In genomic region chr19:8944062-8944461, GRCm38 (mm10) we compare ENCODE assay signal across 8 mouse cellular contexts. TPM values are rescaled to one million over a fixed set of nuclear protein-coding genes. Genes with fewer than 3 reads are reported as not detected.
A peak's percentile ranks its signal among the peaks of the same experiment; 100 is the strongest.
DNase-seq lines count a peak whose midpoint lies in the region; ATAC-seq and TF ChIP-seq lines count a peak whose summit lies in the region.

No protein-coding gene starts in this region.

- H3K4me3 ChIP-seq in heart, embryonic 11.5 days (ENCODE audit: low read depth, low read length) = peak overlapping the region; percentile 15
- H3K4me3 ChIP-seq in heart, adult 2 months = no peak overlapping the region
- H3K4me3 ChIP-seq in CH12.LX (replicated peaks in 1 of 3; ENCODE audit: low read depth in 2 of 3, low read length in 2 of 3, poor library complexity in 1 of 3) = peak overlapping the region in 2 of 3 experiments; percentile 17 to 23
- H3K4me3 ChIP-seq in forebrain, embryonic 13.5 days = peak overlapping the region; percentile 85
- H3K4me3 ChIP-seq in liver, embryonic 15.5 days (replicated peaks) = peak overlapping the region; percentile 81

- no peaks in the 10 kb centered on the region for H3K27me3 ChIP-seq in heart, embryonic 11.5 days (ENCODE audit: control insufficient read depth, insufficient read depth, low read length)
- no peaks in the 10 kb centered on the region for H3K27me3 ChIP-seq in heart, adult 2 months (ENCODE audit: control insufficient read depth, insufficient read depth, low read length)
- H3K27me3 ChIP-seq in CH12.LX (replicated peaks) = no peaks in the 10 kb centered on the region
- H3K27me3 ChIP-seq in forebrain, embryonic 13.5 days = no peaks in the 10 kb centered on the region
- no peaks in the 10 kb centered on the region for H3K27me3 ChIP-seq in liver, embryonic 15.5 days

- H3K9me3 ChIP-seq in heart, embryonic 11.5 days (replicated peaks; ENCODE audit: control insufficient read depth, low read length) = no peaks in the 10 kb centered on the region
- no peaks in the 10 kb centered on the region for H3K9me3 ChIP-seq in CH12.LX (replicated peaks; ENCODE audit: low read length)
- H3K9me3 ChIP-seq in forebrain, embryonic 13.5 days (replicated peaks) = no peaks in the 10 kb centered on the region
- no peaks in the 10 kb centered on the region for H3K9me3 ChIP-seq in liver, embryonic 15.5 days (replicated peaks)

- in situ Hi-C loops in CH12.LX (cut with MboI; ENCODE audit: low pct_ligation_motif_present, low pct_unique_long_range_greater_than_20kb, low sequenced_read_pairs) = no loop called here

- H3K36me3 ChIP-seq in heart, embryonic 11.5 days (ENCODE audit: control insufficient read depth, insufficient read depth, low read length) = peaks cover 25% of the 10 kb centered on the region
- peaks cover 11% of the 10 kb centered on the region for H3K36me3 ChIP-seq in heart, adult 2 months (ENCODE audit: control insufficient read depth, insufficient read depth, low read length)
- peaks cover 61 to 76% of the 10 kb centered on the region in 2 experiments for H3K36me3 ChIP-seq in CH12.LX (replicated peaks in 1 of 2; ENCODE audit: control insufficient read depth in 1 of 2, insufficient read depth in 1 of 2, low read length in 1 of 2)
- peaks cover 51% of the 10 kb centered on the region for H3K36me3 ChIP-seq in forebrain, embryonic 13.5 days (ENCODE audit: poor library complexity, severe bottlenecking)
- H3K36me3 ChIP-seq in liver, embryonic 15.5 days (replicated peaks) = peaks cover 66% of the 10 kb centered on the region

- dilution Hi-C loops in CH12.LX (cut with MboI; ENCODE audit: extremely low pct_ligation_motif_present, extremely low pct_unique_long_range_greater_than_20kb, low sequenced_read_pairs) = no loop called here

- TF ChIP-seq EP300 in heart, adult 2 months (IDR thresholded peaks at IDR 0.05; ENCODE audit: insufficient read depth, low read depth, low read length) = no peak
- TF ChIP-seq EP300 in CH12.LX (IDR thresholded peaks at IDR 0.05; ENCODE audit: low read length) = no peak

- TF ChIP-seq RAD21 in CH12.LX (IDR thresholded peaks at IDR 0.05; ENCODE audit: low read depth, low read length) = no peak

- 0 out of 2 replicates have a peak, but pooled peaks cover 2% of the 10 kb centered on the region for H3K79me2 ChIP-seq in heart, adult 2 months (replicated peaks; ENCODE audit: control insufficient read depth, insufficient read depth, low read length)
- peaks cover 42% of the 10 kb centered on the region for H3K79me2 ChIP-seq in CH12.LX (replicated peaks; ENCODE audit: control insufficient read depth, extremely low read depth, insufficient read depth, poor library complexity, severe bottlenecking)

- 42% methylated on average over 5 of the region's 5 CpGs for WGBS in heart, embryonic 11.5 days (ENCODE audit: insufficient replicate concordance)
- WGBS in heart, adult 2 months = 19% methylated on average over 5 of the region's 5 CpGs
- 65% methylated on average over 5 of the region's 5 CpGs for WGBS in forebrain, embryonic 13.5 days
- 10% methylated on average over 5 of the region's 5 CpGs for WGBS in liver, embryonic 15.5 days (ENCODE audit: insufficient replicate concordance)

- peak overlapping the region; percentile 83 for H3K4me2 ChIP-seq in heart, embryonic 11.5 days
- peak overlapping the region; percentile 91 for H3K4me2 ChIP-seq in CH12.LX (ENCODE audit: insufficient read depth, low read depth, poor library complexity, severe bottlenecking)
- peak overlapping the region; percentile 72 for H3K4me2 ChIP-seq in forebrain, embryonic 13.5 days
- H3K4me2 ChIP-seq in liver, embryonic 15.5 days = peak overlapping the region; percentile 85

- peaks cover 19% of the 10 kb centered on the region for H3K4me1 ChIP-seq in heart, embryonic 11.5 days (ENCODE audit: control insufficient read depth, insufficient read depth, low read length)
- H3K4me1 ChIP-seq in heart, adult 2 months (ENCODE audit: control insufficient read depth, insufficient read depth, low read length) = peaks cover 6% of the 10 kb centered on the region
- H3K4me1 ChIP-seq in CH12.LX (ENCODE audit: control insufficient read depth in 1 of 2, insufficient read depth in 2 of 2) = peaks cover 16 to 40% of the 10 kb centered on the region in 2 experiments
- H3K4me1 ChIP-seq in forebrain, embryonic 13.5 days = peaks cover 35% of the 10 kb centered on the region
- H3K4me1 ChIP-seq in liver, embryonic 15.5 days (replicated peaks) = peaks cover 73% of the 10 kb centered on the region

- TF ChIP-seq CTCF in heart, adult 2 months (IDR thresholded peaks at IDR 0.05) = no peak
- TF ChIP-seq CTCF in CH12.LX (conservative IDR thresholded peaks at IDR 0.05 in 1 of 2, IDR thresholded peaks at IDR 0.05 in 1 of 2; ENCODE audit: low read depth in 2 of 2, low read length in 2 of 2) = no peak

- no peak overlapping the region for H3K27ac ChIP-seq in heart, embryonic 11.5 days (ENCODE audit: low read depth, low read length)
- H3K27ac ChIP-seq in heart, adult 2 months = no peak overlapping the region
- H3K27ac ChIP-seq in CH12.LX (ENCODE audit: insufficient read depth, low read depth) = no peak overlapping the region
- peak overlapping the region; percentile 25 for H3K27ac ChIP-seq in forebrain, embryonic 13.5 days
- peak overlapping the region; percentile 97 for H3K27ac ChIP-seq in liver, embryonic 15.5 days (replicated peaks)

- intact Hi-C loops in heart, adult 2 months (cut with DNase I) = no loop called here

- 0 out of 2 replicates have a peak overlapping the region, but pooled peaks have one; percentile 36 for H3K9ac ChIP-seq in heart, embryonic 11.5 days (ENCODE audit: low read depth, low read length)
- no peak overlapping the region for H3K9ac ChIP-seq in heart, adult 2 months (ENCODE audit: low read depth, low read length)
- peak overlapping the region; percentile 97 for H3K9ac ChIP-seq in CH12.LX (ENCODE audit: insufficient read depth, low read depth)
- H3K9ac ChIP-seq in forebrain, embryonic 13.5 days = peak overlapping the region; percentile 99
- peak overlapping the region; percentile 97 for H3K9ac ChIP-seq in liver, embryonic 15.5 days

- no peak for DNase-seq in heart, adult 2 months
- no peak for DNase-seq in CH12.LX (ENCODE audit: extremely low read depth)
- no peak for DNase-seq in spleen, postnatal 14 days (ENCODE audit: low spot score in 2 of 2)
- no peak for DNase-seq in embryo, embryonic 10.5 days (ENCODE audit: low spot score)
- DNase-seq in adipocyte (ENCODE audit: low spot score) = no peak

- no peak for ATAC-seq in heart, embryonic 11.5 days (replicated peaks; ENCODE audit: insufficient number of reproducible peaks, low FRiP score, low TSS enrichment)
- no peak for ATAC-seq in forebrain, embryonic 13.5 days
- ATAC-seq in liver, embryonic 15.5 days (ENCODE audit: insufficient read depth) = peak; percentile 23; the same call in 1 of the 2 replicates

- no peak for TF ChIP-seq POLR2A in heart, adult 2 months (IDR thresholded peaks at IDR 0.05; ENCODE audit: insufficient read depth, low read depth, low read length)
- TF ChIP-seq POLR2A in CH12.LX (IDR thresholded peaks at IDR 0.05; ENCODE audit: low read depth, low read length) = no peak

RNA-seq across cellular contexts. Expression of gene Mta2, which starts 2.4 kb away (rescaled TPM):
- polyA plus RNA-seq in heart, embryonic 11.5 days (2014; fragmentation: Nextera tagmentation; extraction: Ambion mirVana) = 30.0 and 39.9 TPM in 2 replicates
- total RNA-seq in heart, adult 2 months (2021) = 10 to 100 TPM; 29.0 to 32.1 TPM
- 13.1 and 15.6 TPM in 2 replicates for polyA plus RNA-seq in heart, adult 2 months (2012; rRNA removed)
- 131 and 158 TPM in 2 replicates for total RNA-seq in CH12.LX (2012; rRNA removed)
- 115 and 117 TPM in 2 replicates for total RNA-seq in CH12.LX (2014; rRNA removed)
- polyA plus RNA-seq in CH12.LX (2012; ENCODE audit: insufficient read length, low read depth) = 149 and 162 TPM in 2 replicates
- 178 and 180 TPM in 2 replicates for polyA plus RNA-seq in forebrain, embryonic 13.5 days (2015; fragmentation: Nextera tagmentation; extraction: Ambion mirVana)
- 79.0 and 85.9 TPM in 2 replicates for polyA plus RNA-seq in liver, embryonic 15.5 days (2015; fragmentation: Nextera tagmentation; extraction: Ambion mirVana)

RNA-seq across cellular contexts. Expression of gene Tut1, which starts 9.6 kb away (rescaled TPM):
- polyA plus RNA-seq in heart, embryonic 11.5 days (2014; fragmentation: Nextera tagmentation; extraction: Ambion mirVana) = 17.1 and 19.8 TPM in 2 replicates
- 1 to 10 TPM; 8.5 to 9.4 TPM for total RNA-seq in heart, adult 2 months (2021)
- 7.2 and 10.6 TPM in 2 replicates for polyA plus RNA-seq in heart, adult 2 months (2012; rRNA removed)
- 47.7 and 49.1 TPM in 2 replicates for total RNA-seq in CH12.LX (2012; rRNA removed)
- total RNA-seq in CH12.LX (2014; rRNA removed) = 40.4 and 41.8 TPM in 2 replicates
- 52.9 and 54.9 TPM in 2 replicates for polyA plus RNA-seq in CH12.LX (2012; ENCODE audit: insufficient read length, low read depth)
- polyA plus RNA-seq in forebrain, embryonic 13.5 days (2015; fragmentation: Nextera tagmentation; extraction: Ambion mirVana) = 35.3 and 36.7 TPM in 2 replicates
- 13.7 and 14.6 TPM in 2 replicates for polyA plus RNA-seq in liver, embryonic 15.5 days (2015; fragmentation: Nextera tagmentation; extraction: Ambion mirVana)

RNA-seq across cellular contexts. Expression of gene Eml3, which starts 14.7 kb away (rescaled TPM):
- polyA plus RNA-seq in heart, embryonic 11.5 days (2014; fragmentation: Nextera tagmentation; extraction: Ambion mirVana) = 8.1 and 8.5 TPM in 2 replicates
- 1 to 10 TPM; 7.0 to 9.7 TPM for total RNA-seq in heart, adult 2 months (2021)
- 17.6 and 18.4 TPM in 2 replicates for polyA plus RNA-seq in heart, adult 2 months (2012; rRNA removed)
- 33.3 and 33.6 TPM in 2 replicates for total RNA-seq in CH12.LX (2012; rRNA removed)
- total RNA-seq in CH12.LX (2014; rRNA removed) = 18.7 and 20.4 TPM in 2 replicates
- polyA plus RNA-seq in CH12.LX (2012; ENCODE audit: insufficient read length, low read depth) = 35.2 and 37.3 TPM in 2 replicates
- 8.9 and 9.6 TPM in 2 replicates for polyA plus RNA-seq in forebrain, embryonic 13.5 days (2015; fragmentation: Nextera tagmentation; extraction: Ambion mirVana)
- 13.1 and 14.6 TPM in 2 replicates for polyA plus RNA-seq in liver, embryonic 15.5 days (2015; fragmentation: Nextera tagmentation; extraction: Ambion mirVana)

RNA-seq across cellular contexts. Expression of gene Rom1, which starts 14.9 kb away (rescaled TPM):
- 1.2 and 1.7 TPM in 2 replicates for polyA plus RNA-seq in heart, embryonic 11.5 days (2014; fragmentation: Nextera tagmentation; extraction: Ambion mirVana)
- total RNA-seq in heart, adult 2 months (2021) = 10 to 100 TPM; 21.8 to 23.1 TPM
- polyA plus RNA-seq in heart, adult 2 months (2012; rRNA removed) = 24.9 and 30.7 TPM in 2 replicates
- total RNA-seq in CH12.LX (2012; rRNA removed) (5.5 and 5.6 TPM in 2 replicates), CH12.LX (2014; rRNA removed) (4.2 and 4.7 TPM in 2 replicates)
- 4.8 and 4.9 TPM in 2 replicates for polyA plus RNA-seq in CH12.LX (2012; ENCODE audit: insufficient read length, low read depth)
- polyA plus RNA-seq in forebrain, embryonic 13.5 days (2015; fragmentation: Nextera tagmentation; extraction: Ambion mirVana) = 1.2 and 1.3 TPM in 2 replicates
- 2.8 TPM in 2 replicates for polyA plus RNA-seq in liver, embryonic 15.5 days (2015; fragmentation: Nextera tagmentation; extraction: Ambion mirVana)

RNA-seq across cellular contexts. Expression of gene Eef1g, which starts 22.8 kb away (rescaled TPM):
- polyA plus RNA-seq in heart, embryonic 11.5 days (2014; fragmentation: Nextera tagmentation; extraction: Ambion mirVana) = 344 TPM in 2 replicates
- 100 to 1,000 TPM; 224 to 260 TPM for total RNA-seq in heart, adult 2 months (2021)
- 191 and 291 TPM in 2 replicates for polyA plus RNA-seq in heart, adult 2 months (2012; rRNA removed)
- 1,294 and 1,368 TPM in 2 replicates for total RNA-seq in CH12.LX (2012; rRNA removed)
- total RNA-seq in CH12.LX (2014; rRNA removed) = 1,172 and 1,266 TPM in 2 replicates
- 1,511 and 1,695 TPM in 2 replicates for polyA plus RNA-seq in CH12.LX (2012; ENCODE audit: insufficient read length, low read depth)
- 369 and 373 TPM in 2 replicates for polyA plus RNA-seq in forebrain, embryonic 13.5 days (2015; fragmentation: Nextera tagmentation; extraction: Ambion mirVana)
- 177 and 180 TPM in 2 replicates for polyA plus RNA-seq in liver, embryonic 15.5 days (2015; fragmentation: Nextera tagmentation; extraction: Ambion mirVana)

Comparison
In these comparisons a context has a peak if more than half of its experiments do, and no peak if none do; other contexts are left out.
1. H3K27ac ChIP-seq: peak in forebrain, embryonic 13.5 days (single experiment) and liver, embryonic 15.5 days (single experiment); none in heart, embryonic 11.5 days (single experiment), heart, adult 2 months (single experiment) and CH12.LX (single experiment).
2. Peak in every context shown above with its lines, with median percentiles within 50 percentile points of each other: H3K4me2 ChIP-seq.